Mouse (Mus musculus) olfactory bulb, adult 2 months (tissue): Measurements from ENCODE around the gene Cnot8.

Experiments used
- CTCF ChIP-seq: fragments of 200-500 bp; IDR thresholded peaks from 2 replicates; pipeline ENCODE4 v1.5.1; 2012; ENCODE audit warnings: low read depth, mild to moderate bottlenecking, low read length, moderate library complexity; ENCODE audit not compliant: insufficient read depth
- POLR2A ChIP-seq: fragments of 200-500 bp; IDR thresholded peaks from 2 replicates; pipeline ENCODE4 v1.6.1; 2012; ENCODE audit warnings: mild to moderate bottlenecking, low read depth, low read length, moderate library complexity; ENCODE audit not compliant: insufficient read depth

GRCm38 (mm10) chr11:58143704-58144426, 39.9 kb downstream of the Cnot8 start:
- TF ChIP-seq POLR2A, result no peak
- no peak for TF ChIP-seq CTCF
